Mouse (Mus musculus): ENCODE results near the gene Ece1. TPM values are rescaled to one million over a fixed set of nuclear protein-coding genes. Genes with fewer than 3 reads are reported as not detected.

Gene Ece1
- total RNA-seq, 2 experiments from 2014 or later, result 54.4 to 57.3 TPM

- no peak for DNase-seq
Measured at GRCm38 (mm10) chr4:137857116-137857515, 4.9 kb upstream of the Ece1 start.

DNA sequence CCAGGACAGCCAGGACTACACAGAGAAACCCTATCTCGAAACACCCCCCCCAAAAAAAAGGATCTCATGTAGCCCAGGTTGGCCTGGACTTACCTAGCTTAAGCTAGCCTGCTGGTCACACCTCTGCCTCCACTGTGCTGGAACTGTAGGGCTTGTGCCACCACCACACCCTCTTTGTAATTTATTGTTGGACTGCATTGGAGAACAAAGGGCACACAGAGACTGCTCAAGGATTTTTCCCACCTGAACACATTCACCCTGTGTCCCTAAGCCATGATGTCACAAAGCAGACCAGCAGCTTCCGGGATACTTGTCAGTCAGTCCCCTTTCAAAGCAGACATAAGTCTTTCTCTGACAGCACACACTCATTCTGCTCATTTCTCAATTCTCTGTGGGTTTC lies 3.7 kb upstream of the Ece1 start:
- DNase-seq, result no peak

DNA sequence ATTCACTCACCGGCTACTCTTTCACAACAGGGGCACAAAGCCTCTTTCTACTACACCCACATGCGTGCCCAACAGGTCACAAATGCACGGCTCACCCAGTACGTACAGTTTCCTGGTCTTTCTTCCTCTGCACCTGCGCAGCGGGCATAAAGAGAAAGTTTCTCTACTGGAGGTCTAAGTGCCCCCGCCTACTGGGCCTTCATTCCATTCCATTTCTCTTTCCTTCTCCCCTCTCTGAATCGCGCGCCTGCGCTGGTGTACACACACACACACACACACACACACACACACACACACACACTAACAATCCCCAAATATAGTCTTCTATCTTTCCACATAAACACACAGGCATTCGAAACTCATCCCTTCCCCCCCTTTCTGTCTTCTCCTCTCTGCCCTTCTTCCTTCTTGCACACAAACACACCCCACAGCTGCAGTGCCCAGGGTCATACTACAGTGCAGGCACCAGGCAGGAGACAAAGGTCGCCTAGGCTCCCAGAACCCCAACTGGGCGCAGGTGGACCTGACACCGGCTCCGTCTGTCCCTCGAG lies 501 bp upstream of the Ece1 start:
- no peak for DNase-seq

DNA sequence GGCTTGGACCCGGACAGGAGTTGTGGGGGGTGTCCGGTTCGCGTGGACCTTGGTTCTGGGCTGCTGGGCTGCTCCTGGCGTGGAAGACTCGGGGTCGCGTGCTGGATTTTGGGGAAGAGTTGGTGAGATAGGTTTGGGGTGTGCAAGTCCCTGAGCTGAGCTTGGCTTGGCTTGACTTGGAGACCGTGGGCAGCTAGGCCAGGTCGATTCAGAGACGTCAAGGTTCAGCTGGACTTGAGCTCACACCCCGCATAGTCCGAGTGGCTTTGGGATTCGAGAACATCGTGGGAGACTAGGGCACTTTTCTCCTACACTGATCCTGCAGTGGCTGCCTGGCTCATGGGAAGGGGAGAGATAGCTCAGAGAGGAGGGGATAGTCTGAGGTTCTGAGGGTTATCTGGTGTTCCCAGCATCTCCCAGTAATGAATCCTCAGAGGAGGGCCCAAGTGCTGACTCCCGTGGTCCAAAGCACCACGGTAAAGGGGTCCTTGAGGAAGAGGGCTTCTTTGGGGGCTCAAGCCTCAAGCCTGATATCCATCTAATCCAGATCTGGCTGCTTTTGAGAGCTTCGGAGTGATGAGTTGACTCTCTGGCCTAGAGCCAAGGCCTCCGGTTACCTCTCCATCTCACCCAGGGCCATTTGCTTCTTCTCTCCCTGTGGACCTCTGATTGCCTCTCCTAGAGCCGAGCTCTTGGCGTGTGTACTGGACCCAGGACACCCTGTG lies 641 bp downstream of the Ece1 start:
- no peak for DNase-seq

GRCm38 (mm10) chr4:137864031-137864430 lies 2.0 kb downstream of the Ece1 start:
- DNase-seq, result no peak

DNA sequence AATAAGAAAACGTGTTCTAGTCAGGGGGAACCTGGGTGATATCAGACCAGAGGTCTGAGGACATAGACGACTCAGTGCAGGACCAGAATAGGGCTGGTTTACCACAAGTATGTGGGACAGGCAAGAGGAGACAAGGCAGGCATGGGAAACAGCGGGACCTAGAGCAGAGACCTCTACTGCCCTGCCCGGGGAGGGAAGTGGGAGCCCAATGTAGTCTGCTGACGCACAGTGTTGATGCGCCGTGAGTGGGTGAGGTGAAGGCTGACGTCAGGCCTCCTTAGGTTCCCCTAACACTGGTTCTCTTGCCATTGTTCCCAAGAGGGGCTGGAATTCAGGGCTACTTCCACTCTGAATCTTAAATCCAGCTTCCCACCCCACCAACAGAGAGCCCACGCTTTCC lies 2.7 kb downstream of the Ece1 start:
- no peak for DNase-seq

DNA sequence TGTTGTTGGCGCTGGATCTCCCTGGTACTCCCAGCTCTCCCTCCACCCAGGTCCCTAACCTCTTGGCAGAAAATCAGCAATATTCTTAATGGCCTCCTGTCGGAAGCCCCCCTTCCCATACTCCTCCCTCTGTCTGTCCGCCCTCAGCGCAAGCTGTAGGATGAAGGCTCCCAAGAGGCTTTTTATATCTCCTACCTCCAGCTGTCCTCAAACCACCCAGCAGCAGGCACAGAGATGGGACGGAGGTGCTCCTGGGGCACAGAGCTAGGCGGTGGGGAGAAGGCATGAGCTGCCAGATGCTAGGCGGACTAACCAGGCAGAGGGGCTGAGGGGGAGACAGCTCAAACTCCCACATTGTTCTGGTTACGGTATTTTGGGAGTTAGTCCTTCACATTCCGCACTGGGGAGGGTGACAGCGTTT lies 3.2 kb downstream of the Ece1 start:
- DNase-seq, result no peak

GRCm38 (mm10) chr4:137866206-137866863 lies 4.3 kb downstream of the Ece1 start:
- no peak for DNase-seq

- no peak for DNase-seq
Measured at GRCm38 (mm10) chr4:137867225-137867624, 5.2 kb downstream of the Ece1 start.

DNA sequence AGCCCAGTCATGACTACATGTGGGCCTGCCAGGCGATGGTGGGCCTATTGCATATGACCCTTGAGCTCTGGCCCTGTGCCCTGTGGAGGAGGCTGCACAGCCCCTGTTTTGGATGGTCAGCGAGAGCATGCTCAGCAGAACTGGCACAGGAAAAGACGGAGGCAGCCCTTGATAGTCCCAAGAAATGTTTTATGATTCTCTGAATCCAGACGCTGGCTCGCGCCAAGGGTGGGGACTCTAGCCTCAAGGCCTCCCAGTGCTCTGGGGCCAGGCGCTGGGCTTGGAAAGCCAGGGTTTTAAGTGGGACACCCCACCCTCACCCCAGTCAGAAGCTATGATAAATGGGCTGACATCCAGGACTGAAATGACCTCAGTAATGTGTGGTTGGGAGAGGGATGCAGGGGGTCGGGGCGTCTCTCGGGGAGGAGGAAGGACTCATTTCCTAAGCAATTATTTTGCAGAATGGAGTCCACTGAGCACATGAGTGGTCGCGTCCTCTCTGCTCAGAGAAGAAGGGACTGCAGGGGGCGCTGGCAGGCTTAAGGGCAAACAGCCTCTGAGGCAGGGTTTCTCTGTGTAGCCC lies 5.7 kb downstream of the Ece1 start:
- no peak for DNase-seq

DNA sequence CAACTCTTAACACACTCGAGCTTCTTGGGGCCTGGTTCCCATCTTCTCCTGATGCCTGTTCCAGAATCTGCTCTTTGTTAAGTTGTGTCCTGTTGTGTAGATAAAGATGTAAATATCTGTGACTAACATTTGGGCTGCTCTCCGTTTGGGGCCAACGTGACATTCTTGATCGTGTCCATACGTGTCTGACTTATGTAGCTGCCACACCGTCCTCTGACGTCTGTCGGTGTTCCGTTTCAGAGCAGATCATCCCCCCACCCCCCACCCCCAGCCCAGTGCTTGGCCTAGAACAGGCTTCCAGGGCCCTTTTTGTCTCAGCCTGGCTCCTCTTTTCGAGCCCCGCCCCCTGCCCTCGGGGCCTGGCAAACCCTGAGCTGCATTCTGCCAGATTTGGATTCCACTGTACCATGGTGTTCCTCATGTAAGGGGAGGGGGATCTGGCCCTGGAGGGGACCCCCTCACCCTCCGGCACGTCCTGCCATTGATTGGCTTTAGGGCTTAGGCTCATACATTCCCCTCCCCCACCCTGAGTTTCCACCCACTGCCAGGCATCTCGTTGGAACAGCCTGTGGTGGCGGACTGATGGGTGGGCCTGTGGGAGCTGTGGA lies 7.7 kb downstream of the Ece1 start:
- no peak for DNase-seq

- DNase-seq, result no peak
Measured at GRCm38 (mm10) chr4:137870979-137871378, 8.9 kb downstream of the Ece1 start.

- DNase-seq, result no peak
Measured at GRCm38 (mm10) chr4:137871431-137871830, 9.4 kb downstream of the Ece1 start.

- DNase-seq, result no peak
Measured at GRCm38 (mm10) chr4:137874337-137874736, 12.3 kb downstream of the Ece1 start.

- no peak for DNase-seq
Measured at GRCm38 (mm10) chr4:137874826-137875225, 12.8 kb downstream of the Ece1 start.

- no peak for DNase-seq
Measured at GRCm38 (mm10) chr4:137875466-137876092, 13.5 kb downstream of the Ece1 start.

DNA sequence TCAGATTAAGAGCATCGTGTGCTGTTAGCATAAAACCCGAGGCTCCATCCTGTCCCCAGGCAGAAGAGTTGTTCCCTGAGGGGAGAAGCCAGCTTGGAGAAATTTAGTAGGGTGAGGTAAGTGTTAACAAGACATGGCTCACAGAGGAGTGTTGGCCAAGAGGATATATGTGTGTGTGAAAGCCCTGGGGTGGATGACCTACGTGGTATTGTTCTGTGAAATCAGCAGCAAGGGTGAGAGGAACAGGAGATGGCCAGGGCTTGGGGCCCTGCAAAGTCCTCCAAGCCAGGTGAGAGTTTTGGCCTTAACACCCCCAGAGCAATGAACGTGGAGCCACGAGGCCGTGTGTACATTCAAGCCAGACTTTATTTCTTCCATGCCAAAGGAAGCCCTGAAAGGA lies 14.8 kb downstream of the Ece1 start:
- no peak for DNase-seq

GRCm38 (mm10) chr4:137877432-137877881 lies 15.4 kb downstream of the Ece1 start:
- no peak for DNase-seq

DNA sequence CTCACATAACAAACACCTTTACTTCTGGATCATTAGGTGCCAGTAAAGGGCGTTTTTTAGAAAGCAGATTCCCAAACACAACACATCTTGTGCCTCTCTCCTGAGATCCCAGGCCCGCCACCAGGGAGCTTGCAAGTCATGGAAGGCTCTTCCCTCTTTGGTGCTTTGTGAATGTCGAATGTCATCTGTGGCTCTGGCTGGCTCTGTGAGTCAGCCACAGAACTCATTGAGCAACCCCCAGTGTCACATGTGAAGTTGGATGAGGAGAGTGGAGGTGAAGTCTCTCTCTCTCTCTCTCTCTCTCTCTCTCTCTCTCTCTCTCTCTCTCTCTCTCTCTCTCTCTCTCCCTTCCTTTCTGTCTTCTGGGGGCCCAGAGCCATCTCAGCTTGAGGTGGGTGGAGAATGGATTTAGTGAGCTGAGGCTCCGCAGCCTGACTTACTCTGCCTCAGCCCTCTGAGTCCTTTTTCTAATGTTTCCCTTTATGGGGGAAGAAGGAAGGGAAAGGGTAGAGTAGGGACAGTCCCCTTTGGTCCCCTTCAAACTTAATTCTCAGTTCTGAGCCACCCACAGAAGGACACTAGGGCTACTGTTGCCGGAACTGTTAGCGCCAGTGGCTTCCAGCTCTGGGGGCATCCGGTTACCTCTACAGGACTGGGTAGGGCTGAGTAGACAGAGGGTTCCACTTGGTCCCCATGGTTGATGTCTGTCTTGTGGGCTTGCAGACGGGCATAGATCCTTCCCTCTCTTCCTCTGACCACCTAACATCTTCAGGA lies 17.5 kb downstream of the Ece1 start:
- no peak for DNase-seq

DNA sequence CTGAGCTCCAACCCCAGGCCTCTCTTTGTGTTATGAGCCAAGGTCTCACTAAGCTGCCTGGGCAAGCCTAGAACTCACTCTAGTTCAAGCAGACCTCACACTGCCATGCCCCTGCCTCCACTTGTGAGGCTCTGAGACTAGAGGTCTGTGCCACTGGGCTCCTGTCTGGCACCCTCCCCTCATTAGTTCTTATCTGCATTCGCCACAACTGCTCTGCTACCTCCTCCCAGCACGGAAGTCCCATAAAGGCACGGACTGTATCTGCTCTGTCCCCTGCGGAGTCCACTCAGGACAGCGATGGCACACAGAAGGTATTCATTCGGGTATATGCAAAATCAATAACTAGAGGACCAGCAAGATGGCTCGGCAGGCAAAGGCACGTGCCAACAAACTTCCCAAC lies 19.4 kb downstream of the Ece1 start:
- DNase-seq, result no peak

DNA sequence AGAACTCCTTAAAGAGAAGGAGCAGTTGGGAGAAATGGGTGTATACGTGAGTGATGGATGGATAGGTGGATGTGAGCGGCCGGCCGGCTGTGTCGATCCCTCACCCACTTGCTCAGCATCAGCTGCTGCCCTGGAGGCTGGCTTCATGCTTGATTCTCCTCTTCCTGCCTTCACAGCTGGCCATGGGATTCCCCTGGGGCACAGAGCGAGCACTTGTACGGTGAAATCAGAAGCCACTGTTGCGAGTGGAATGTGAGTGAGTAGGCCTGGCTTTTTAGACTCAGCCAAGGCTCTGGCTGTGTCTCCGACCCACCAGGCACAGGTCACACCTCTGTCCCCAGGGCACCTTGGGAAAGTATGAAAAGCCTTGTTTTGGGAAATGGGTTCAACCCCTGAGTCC lies 20.6 kb downstream of the Ece1 start:
- no peak for DNase-seq
